Mouse (Mus musculus): ENCODE results near the gene Gtf2e1. TPM values are rescaled to one million over a fixed set of nuclear protein-coding genes. Genes with fewer than 3 reads are reported as not detected.

The Gtf2e1 gene
- total and polyA plus RNA-seq, 2 experiments from 2014 or later: 20.3 to 24.1 TPM

GRCm38 (mm10) chr16:37572117-37572754 is 32.6 kb upstream of the Gtf2e1 start:
- WGBS: 90% methylated on average over 12 of the region's 12 CpGs
- no peak for ATAC-seq (ENCODE audit: low FRiP score)

DNA sequence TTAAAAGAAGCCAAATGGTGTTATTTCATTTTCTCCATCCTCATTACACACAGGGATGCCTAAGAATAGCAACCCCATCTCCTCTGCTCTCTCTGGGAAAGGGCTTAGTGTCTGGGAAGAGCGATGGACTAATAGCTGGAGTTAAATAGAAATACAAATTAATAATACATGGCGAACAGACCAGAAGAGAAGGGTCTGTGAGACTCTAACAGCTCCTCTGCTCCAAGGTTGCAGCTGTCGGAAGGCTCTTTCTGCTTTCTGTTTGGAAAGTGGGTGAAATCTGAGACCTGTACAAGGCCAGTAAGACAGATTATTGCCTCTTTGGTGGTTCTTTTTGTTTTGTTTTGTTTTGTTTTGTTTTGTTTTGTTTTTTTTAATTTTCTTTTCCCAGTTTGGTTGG is 32.0 kb upstream of the Gtf2e1 start:
- DNase-seq (ENCODE audit: low spot score): no peak
- H3K9me3 ChIP-seq (ENCODE audit: low read length): no peaks in the 10 kb centered on the region
- no peak for TF ChIP-seq CTCF (IDR thresholded peaks at IDR 0.05)
- H3K27ac ChIP-seq (ENCODE audit: low read depth, low read length): no peak overlapping the region
- H3K4me2 ChIP-seq (ENCODE audit: low read depth, low read length, poor library complexity, severe bottlenecking): no peak overlapping the region
- no peak for ATAC-seq (ENCODE audit: low FRiP score)
- no peak overlapping the region for H3K4me3 ChIP-seq (ENCODE audit: low read depth, low read length)
- H3K27me3 ChIP-seq (ENCODE audit: insufficient read depth, low read length): no peaks in the 10 kb centered on the region
- H3K9ac ChIP-seq (replicated peaks; ENCODE audit: low read length, poor library complexity, severe bottlenecking): no peak overlapping the region
- H3K36me3 ChIP-seq (ENCODE audit: insufficient read depth, low read length): no peaks in the 10 kb centered on the region
- H3K4me1 ChIP-seq (ENCODE audit: insufficient read depth, low read length): no peaks in the 10 kb centered on the region; the same call in 1 of the 2 replicates
- 68% methylated on average over 3 of the region's 3 CpGs for WGBS

More at GRCm38 (mm10) chr16:37572117-37572754, 32.6 kb upstream of the Gtf2e1 start:
- no peak for TF ChIP-seq CTCF (IDR thresholded peaks at IDR 0.05)
- Histone ChIP-seq H3K9ac (replicated peaks; ENCODE audit: low read length, poor library complexity, severe bottlenecking) (no peak overlapping the region), H3K4me1 (ENCODE audit: insufficient read depth, low read length) (no peaks in the 10 kb centered on the region), H3K27me3 (ENCODE audit: insufficient read depth, low read length) (no peaks in the 10 kb centered on the region), H3K27ac (ENCODE audit: low read depth, low read length) (no peak overlapping the region), H3K4me2 (ENCODE audit: low read depth, low read length, poor library complexity, severe bottlenecking) (no peak overlapping the region), H3K36me3 (ENCODE audit: insufficient read depth, low read length) (no peaks in the 10 kb centered on the region), H3K9me3 (ENCODE audit: low read length) (no peaks in the 10 kb centered on the region), H3K4me3 (ENCODE audit: low read depth, low read length) (no peak overlapping the region)
- no peak for DNase-seq (ENCODE audit: low spot score)

DNA sequence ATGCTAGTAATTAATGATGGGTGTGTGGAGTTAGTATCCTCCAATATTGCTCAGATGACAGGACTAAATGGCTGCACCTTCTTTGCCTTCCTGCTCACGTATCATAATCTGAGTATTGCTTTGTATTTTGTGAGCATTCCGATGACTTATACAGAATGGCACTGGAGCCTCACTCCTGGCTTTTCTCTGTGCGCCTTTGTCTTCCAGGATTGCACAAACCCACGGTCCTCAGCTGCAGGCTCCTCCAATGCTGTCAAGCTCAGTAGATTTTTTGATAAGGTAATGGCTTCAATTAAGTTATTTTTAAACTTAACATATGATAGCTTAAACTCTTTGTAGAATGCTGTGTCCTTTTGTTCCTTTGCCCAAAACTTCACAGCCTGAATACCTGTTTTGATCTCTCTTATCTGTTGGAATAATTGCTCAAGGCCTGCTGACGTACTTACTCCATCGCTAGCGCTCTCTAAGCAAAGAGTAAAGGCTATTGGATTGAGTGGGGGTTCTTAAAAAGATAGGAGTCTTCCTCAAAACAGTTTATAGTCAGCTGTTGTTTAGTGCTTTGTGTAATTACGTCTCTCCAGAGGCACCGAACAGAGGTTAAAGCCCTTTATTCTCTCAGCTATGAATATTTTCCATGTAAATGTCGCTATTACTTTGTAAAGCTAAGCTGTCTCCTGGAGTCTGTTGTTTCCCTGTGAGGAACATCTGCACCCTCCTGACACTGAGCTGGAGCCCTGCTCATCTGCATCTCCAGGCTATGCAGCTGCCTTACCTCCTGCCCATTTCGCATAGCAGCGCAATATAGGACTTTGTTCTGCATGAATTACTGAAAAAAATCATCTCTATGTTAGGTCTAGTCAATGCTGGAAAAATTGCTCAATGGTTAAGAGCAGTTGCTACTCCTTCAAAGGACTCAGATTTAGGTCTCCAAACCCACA is 27.8 kb upstream of the Gtf2e1 start:
- ATAC-seq (ENCODE audit: low FRiP score) (no peak), DNase-seq (ENCODE audit: low spot score) (no peak)
- H3K4me3 ChIP-seq (ENCODE audit: low read depth, low read length): no peak overlapping the region
- no peaks in the 10 kb centered on the region for H3K27me3 ChIP-seq (ENCODE audit: insufficient read depth, low read length)
- no peaks in the 10 kb centered on the region for H3K9me3 ChIP-seq (ENCODE audit: low read length)
- TF ChIP-seq CTCF (IDR thresholded peaks at IDR 0.05): no peak
- WGBS: 62% methylated on average over 12 of the region's 12 CpGs
- H3K4me1 ChIP-seq (ENCODE audit: insufficient read depth, low read length): no peaks in the 10 kb centered on the region; the same call in 1 of the 2 replicates
- H3K4me2 ChIP-seq (ENCODE audit: low read depth, low read length, poor library complexity, severe bottlenecking): no peak overlapping the region
- no peaks in the 10 kb centered on the region for H3K36me3 ChIP-seq (ENCODE audit: insufficient read depth, low read length)
- H3K27ac ChIP-seq (ENCODE audit: low read depth, low read length): no peak overlapping the region
- H3K9ac ChIP-seq (replicated peaks; ENCODE audit: low read length, poor library complexity, severe bottlenecking): no peak overlapping the region

GRCm38 (mm10) chr16:37566107-37566506 is 26.5 kb upstream of the Gtf2e1 start:
- H3K27me3 ChIP-seq (ENCODE audit: insufficient read depth, low read length): no peaks in the 10 kb centered on the region
- 49% methylated on average over 6 of the region's 6 CpGs for WGBS
- DNase-seq (ENCODE audit: low spot score) (no peak), ATAC-seq (ENCODE audit: low FRiP score) (no peak)
- H3K4me2 ChIP-seq (ENCODE audit: low read depth, low read length, poor library complexity, severe bottlenecking): no peak overlapping the region
- no peak overlapping the region for H3K27ac ChIP-seq (ENCODE audit: low read depth, low read length)
- no peak overlapping the region for H3K4me3 ChIP-seq (ENCODE audit: low read depth, low read length)
- TF ChIP-seq CTCF (IDR thresholded peaks at IDR 0.05): no peak
- no peaks in the 10 kb centered on the region for H3K9me3 ChIP-seq (ENCODE audit: low read length)
- H3K4me1 ChIP-seq (ENCODE audit: insufficient read depth, low read length): no peaks in the 10 kb centered on the region; the same call in 1 of the 2 replicates
- no peaks in the 10 kb centered on the region for H3K36me3 ChIP-seq (ENCODE audit: insufficient read depth, low read length)
- H3K9ac ChIP-seq (replicated peaks; ENCODE audit: low read length, poor library complexity, severe bottlenecking): no peak overlapping the region

DNA sequence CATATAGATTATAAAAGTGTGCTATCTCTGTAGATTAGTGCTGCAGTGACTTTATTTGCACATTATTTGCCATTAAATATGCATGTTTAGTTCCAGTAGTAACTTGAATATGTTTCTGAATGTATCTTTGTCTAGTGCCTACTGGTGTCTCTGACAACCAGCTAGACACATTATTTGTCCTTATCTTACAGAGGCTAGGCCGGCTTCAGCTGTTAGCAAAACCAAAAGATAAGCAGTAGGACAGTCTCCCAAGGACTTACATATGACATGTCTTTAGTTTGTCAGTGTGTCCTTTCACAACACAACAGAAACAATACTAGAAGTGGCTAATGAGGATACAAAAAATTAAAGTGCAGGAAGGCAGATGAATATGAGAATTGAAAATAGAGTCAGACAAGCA is 25.5 kb upstream of the Gtf2e1 start:
- H3K4me3 ChIP-seq (ENCODE audit: low read depth, low read length): no peak overlapping the region
- no peak overlapping the region for H3K27ac ChIP-seq (ENCODE audit: low read depth, low read length)
- WGBS: 89% methylated on average over 1 of the region's 1 CpGs
- H3K4me1 ChIP-seq (ENCODE audit: insufficient read depth, low read length): no peaks in the 10 kb centered on the region; the same call in 1 of the 2 replicates
- no peak overlapping the region for H3K4me2 ChIP-seq (ENCODE audit: low read depth, low read length, poor library complexity, severe bottlenecking)
- no peaks in the 10 kb centered on the region for H3K9me3 ChIP-seq (ENCODE audit: low read length)
- no peak overlapping the region for H3K9ac ChIP-seq (replicated peaks; ENCODE audit: low read length, poor library complexity, severe bottlenecking)
- no peak for TF ChIP-seq CTCF (IDR thresholded peaks at IDR 0.05)
- no peaks in the 10 kb centered on the region for H3K36me3 ChIP-seq (ENCODE audit: insufficient read depth, low read length)
- no peaks in the 10 kb centered on the region for H3K27me3 ChIP-seq (ENCODE audit: insufficient read depth, low read length)
- no peak for ATAC-seq (ENCODE audit: low FRiP score)
- DNase-seq (ENCODE audit: low spot score): no peak

GRCm38 (mm10) chr16:37562961-37563360 is 23.4 kb upstream of the Gtf2e1 start:
- ATAC-seq (ENCODE audit: low FRiP score) (no peak), DNase-seq (ENCODE audit: low spot score) (no peak)
- Histone ChIP-seq H3K27me3 (ENCODE audit: insufficient read depth, low read length) (no peaks in the 10 kb centered on the region), H3K9ac (replicated peaks; ENCODE audit: low read length, poor library complexity, severe bottlenecking) (no peak overlapping the region), H3K4me2 (ENCODE audit: low read depth, low read length, poor library complexity, severe bottlenecking) (no peak overlapping the region), H3K4me3 (ENCODE audit: low read depth, low read length) (no peak overlapping the region), H3K36me3 (ENCODE audit: insufficient read depth, low read length) (no peaks in the 10 kb centered on the region), H3K9me3 (ENCODE audit: low read length) (no peaks in the 10 kb centered on the region), H3K27ac (ENCODE audit: low read depth, low read length) (no peak overlapping the region), H3K4me1 (ENCODE audit: insufficient read depth, low read length) (no peaks in the 10 kb centered on the region; the same call in 1 of the 2 replicates)
- WGBS: 71% methylated on average over 5 of the region's 5 CpGs
- TF ChIP-seq CTCF (IDR thresholded peaks at IDR 0.05): no peak
